Mouse (Mus musculus): ENCODE measurements at regions not wholly inside any gene's neighbourhood (a gene's known extent, or its start where the extent isn't known, plus 50 kb on each side); places are given as distances from the start of the nearest gene placed in this dataset. TPM values are rescaled to one million over a fixed set of nuclear protein-coding genes. Genes with fewer than 3 reads are reported as not detected.

DNA sequence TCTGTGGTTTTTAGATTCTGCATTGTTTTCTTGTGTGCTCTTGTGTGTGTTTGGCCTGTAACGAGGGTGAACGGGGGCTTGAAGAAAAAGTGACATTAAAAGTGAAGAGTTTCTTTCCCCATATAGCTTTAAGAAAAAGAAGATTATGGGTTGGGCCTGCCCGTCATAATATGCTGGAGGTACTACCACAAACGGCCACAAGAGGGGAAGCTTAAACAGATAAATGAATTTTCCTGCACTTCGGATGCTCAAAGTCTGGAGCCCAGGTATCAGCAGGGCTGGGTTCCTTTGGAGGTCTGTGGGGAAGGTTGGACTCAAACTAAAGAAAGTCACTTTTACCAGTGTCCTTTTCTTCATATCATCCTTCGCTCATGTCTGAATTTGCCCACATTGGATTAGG lies 86.8 kb downstream of the Suclg1 start:
- 63% methylated on average over 6 of the region's 6 CpGs for WGBS
- Histone ChIP-seq H3K27me3 (ENCODE audit: insufficient read depth, poor library complexity, severe bottlenecking) (no peaks in the 10 kb centered on the region), H3K4me3 (no peak overlapping the region), H3K4me1 (no peaks in the 10 kb centered on the region), H3K9me3 (no peaks in the 10 kb centered on the region), H3K36me3 (no peaks in the 10 kb centered on the region), H3K27ac (no peak overlapping the region)
- no peak for DNase-seq (ENCODE audit: low spot score)

DNA sequence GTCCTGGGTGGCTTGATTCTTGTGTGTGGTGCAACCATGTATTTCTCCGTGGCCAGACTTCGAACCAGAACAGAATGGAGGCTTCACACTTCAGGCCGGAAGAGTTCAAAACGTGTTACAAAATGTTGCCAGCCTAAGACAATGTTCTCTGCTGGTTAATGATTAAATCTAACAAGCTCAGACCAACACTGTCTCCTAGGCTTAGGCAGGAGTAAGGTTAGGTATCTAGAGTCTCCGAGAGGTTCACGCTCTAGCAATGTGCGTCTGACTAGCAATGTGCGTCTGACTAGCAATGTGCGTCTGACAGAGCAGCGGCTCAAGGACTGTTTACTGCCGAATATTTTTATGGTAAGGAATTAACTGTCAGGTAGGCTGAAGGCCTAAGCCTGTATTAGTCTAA lies 81.5 kb downstream of the Suclg1 start:
- Histone ChIP-seq H3K36me3 (no peaks in the 10 kb centered on the region), H3K4me3 (no peak overlapping the region), H3K27me3 (ENCODE audit: insufficient read depth, poor library complexity, severe bottlenecking) (no peaks in the 10 kb centered on the region), H3K27ac (no peak overlapping the region), H3K9me3 (no peaks in the 10 kb centered on the region), H3K4me1 (no peaks in the 10 kb centered on the region)
- DNase-seq (ENCODE audit: low spot score) = no peak
- 86% methylated on average over 11 of the region's 11 CpGs for WGBS

Small RNA genes in the stretch of these regions (microRNA-seq; reads per million reads assigned to microRNA genes)
- not detected for gene Gm24370
